Mouse (Mus musculus) kidney, adult 2 months (tissue): ENCODE data around the gene Slc25a13.

ENCODE experiments used
- CTCF ChIP-seq: fragments of 200-500 bp; conservative IDR thresholded peaks from 2 replicates; pipeline ENCODE4 v1.5.1; 2011; ENCODE audit warnings: low read depth, mild to moderate bottlenecking, control low read depth, low read length, moderate library complexity, mixed read lengths; ENCODE audit not compliant: insufficient read depth, insufficient read length
- POLR2A ChIP-seq: fragments of 200-500 bp; IDR thresholded peaks from one replicate; pipeline ENCODE4 v1.6.1; 2011; ENCODE audit warnings: low read depth, low read length, control low read depth

DNA sequence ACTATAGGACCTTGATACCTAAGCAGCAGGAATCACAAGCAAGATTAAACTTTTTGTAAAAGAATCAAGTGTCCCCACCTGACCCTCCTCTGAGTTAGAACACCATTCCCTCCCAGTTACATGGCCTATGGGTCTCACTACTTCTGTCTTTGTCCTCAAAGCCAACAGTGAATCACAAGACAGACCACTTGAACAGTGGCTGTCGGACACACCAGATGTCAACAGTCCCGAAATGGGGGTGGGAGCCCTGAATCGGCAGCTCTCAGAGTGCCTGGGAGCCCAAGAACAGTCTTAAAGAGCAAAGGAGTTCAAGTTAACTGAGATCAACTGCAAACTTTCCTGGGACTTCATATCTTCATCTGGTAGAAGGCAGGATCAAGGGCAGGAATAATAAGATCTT lies 5.0 kb downstream of the Slc25a13 start:
- TF ChIP-seq CTCF (no peak), POLR2A (no peak)
